Mouse (Mus musculus): ENCODE results near the gene Rab44. TPM values are rescaled to one million over a fixed set of nuclear protein-coding genes. Genes with fewer than 3 reads are reported as not detected.
"Not testable (repeated sequence)": the region's sequence is repeated elsewhere in the genome, so short reads cannot be mapped to it uniquely, and the experiment has no call there.

Rab44 gene
- polyA plus RNA-seq, 1 experiment from 2014 or later: 1.7 TPM

- not testable (repeated sequence) for H3K4me3 ChIP-seq (ENCODE audit: low read depth, low read length); ATAC-seq (ENCODE audit: low read depth); H3K4me1 ChIP-seq (ENCODE audit: control insufficient read depth, insufficient read depth, low read length); H3K9me3 ChIP-seq (ENCODE audit: control insufficient read depth, low read length); DNase-seq (ENCODE audit: low spot score); H3K4me2 ChIP-seq (ENCODE audit: low read depth, low read length); H3K27ac ChIP-seq (replicated peaks; ENCODE audit: low read depth, low read length); H3K27me3 ChIP-seq (replicated peaks; ENCODE audit: control insufficient read depth, insufficient read depth, low read length); H3K9ac ChIP-seq (ENCODE audit: low read depth, low read length); H3K36me3 ChIP-seq (ENCODE audit: control insufficient read depth, insufficient read depth, low read length)
- 78% methylated on average over 6 of the region's 6 CpGs for whole genome bisulfite sequencing
Observed at GRCm38 (mm10) chr17:29110356-29110755, 3.6 kb upstream of the Rab44 start.

GRCm38 (mm10) chr17:29111332-29111731, 2.6 kb upstream of the Rab44 start:
- 80% methylated on average over 5 of the region's 5 CpGs for WGBS
- ATAC-seq (ENCODE audit: low read depth) (no peak), DNase-seq (ENCODE audit: low spot score) (no peak)
- H3K36me3 ChIP-seq (ENCODE audit: control insufficient read depth, insufficient read depth, low read length): no peaks in the 10 kb centered on the region
- no peaks in the 10 kb centered on the region for H3K4me1 ChIP-seq (ENCODE audit: control insufficient read depth, insufficient read depth, low read length)
- no peaks in the 10 kb centered on the region for H3K27me3 ChIP-seq (replicated peaks; ENCODE audit: control insufficient read depth, insufficient read depth, low read length)
- no peak overlapping the region for H3K9ac ChIP-seq (ENCODE audit: low read depth, low read length)
- H3K4me3 ChIP-seq (ENCODE audit: low read depth, low read length): no peak overlapping the region
- H3K4me2 ChIP-seq (ENCODE audit: low read depth, low read length): no peak overlapping the region
- H3K9me3 ChIP-seq (ENCODE audit: control insufficient read depth, low read length): no peaks in the 10 kb centered on the region
- H3K27ac ChIP-seq (replicated peaks; ENCODE audit: low read depth, low read length): no peak overlapping the region

GRCm38 (mm10) chr17:29116023-29116422, 2.1 kb downstream of the Rab44 start:
- DNase-seq (ENCODE audit: low spot score) (no peak), ATAC-seq (ENCODE audit: low read depth) (no peak)
- Histone ChIP-seq H3K4me3 (ENCODE audit: low read depth, low read length) (no peak overlapping the region), H3K9me3 (ENCODE audit: control insufficient read depth, low read length) (no peaks in the 10 kb centered on the region), H3K27me3 (replicated peaks; ENCODE audit: control insufficient read depth, insufficient read depth, low read length) (no peaks in the 10 kb centered on the region), H3K4me1 (ENCODE audit: control insufficient read depth, insufficient read depth, low read length) (no peaks in the 10 kb centered on the region), H3K4me2 (ENCODE audit: low read depth, low read length) (no peak overlapping the region), H3K9ac (ENCODE audit: low read depth, low read length) (no peak overlapping the region), H3K36me3 (ENCODE audit: control insufficient read depth, insufficient read depth, low read length) (no peaks in the 10 kb centered on the region), H3K27ac (replicated peaks; ENCODE audit: low read depth, low read length) (no peak overlapping the region)
- WGBS: 62% methylated on average over 12 of the region's 12 CpGs

GRCm38 (mm10) chr17:29117006-29117648, 3.2 kb downstream of the Rab44 start:
- no peak for ATAC-seq (ENCODE audit: low read depth)
- Histone ChIP-seq H3K9me3 (ENCODE audit: control insufficient read depth, low read length) (no peaks in the 10 kb centered on the region), H3K4me3 (ENCODE audit: low read depth, low read length) (no peak overlapping the region), H3K27me3 (replicated peaks; ENCODE audit: control insufficient read depth, insufficient read depth, low read length) (no peaks in the 10 kb centered on the region), H3K36me3 (ENCODE audit: control insufficient read depth, insufficient read depth, low read length) (no peaks in the 10 kb centered on the region), H3K9ac (ENCODE audit: low read depth, low read length) (no peak overlapping the region), H3K4me2 (ENCODE audit: low read depth, low read length) (no peak overlapping the region), H3K4me1 (ENCODE audit: control insufficient read depth, insufficient read depth, low read length) (no peaks in the 10 kb centered on the region), H3K27ac (replicated peaks; ENCODE audit: low read depth, low read length) (no peak overlapping the region)
- DNase-seq (ENCODE audit: low spot score): no peak
- WGBS: 71% methylated on average over 8 of the region's 8 CpGs

- 37% methylated on average over 5 of the region's 5 CpGs for WGBS
- ATAC-seq (ENCODE audit: low read depth) (peak; percentile 83; the same call in 1 of the 2 replicates), DNase-seq (ENCODE audit: low spot score) (peak; percentile 84)
Observed at GRCm38 (mm10) chr17:29118057-29118456, 4.1 kb downstream of the Rab44 start.

GRCm38 (mm10) chr17:29120666-29121065, 6.7 kb downstream of the Rab44 start:
- no peak for ATAC-seq (ENCODE audit: low read depth)
- Histone ChIP-seq H3K9me3 (ENCODE audit: control insufficient read depth, low read length) (no peaks in the 10 kb centered on the region), H3K27ac (replicated peaks; ENCODE audit: low read depth, low read length) (no peak overlapping the region), H3K4me3 (ENCODE audit: low read depth, low read length) (no peak overlapping the region), H3K4me2 (ENCODE audit: low read depth, low read length) (no peak overlapping the region), H3K36me3 (ENCODE audit: control insufficient read depth, insufficient read depth, low read length) (no peaks in the 10 kb centered on the region), H3K4me1 (ENCODE audit: control insufficient read depth, insufficient read depth, low read length) (no peaks in the 10 kb centered on the region), H3K9ac (ENCODE audit: low read depth, low read length) (0 out of 2 replicates have a peak overlapping the region, but pooled peaks have one; percentile 14), H3K27me3 (replicated peaks; ENCODE audit: control insufficient read depth, insufficient read depth, low read length) (no peaks in the 10 kb centered on the region)
- DNase-seq (ENCODE audit: low spot score): no peak
- 52% methylated on average over 12 of the region's 12 CpGs for WGBS

More at GRCm38 (mm10) chr17:29118057-29118456, 4.1 kb downstream of the Rab44 start:
- Histone ChIP-seq H3K27me3 (replicated peaks; ENCODE audit: control insufficient read depth, insufficient read depth, low read length) (no peaks in the 10 kb centered on the region), H3K9me3 (ENCODE audit: control insufficient read depth, low read length) (no peaks in the 10 kb centered on the region), H3K4me1 (ENCODE audit: control insufficient read depth, insufficient read depth, low read length) (no peaks in the 10 kb centered on the region), H3K9ac (ENCODE audit: low read depth, low read length) (no peak overlapping the region), H3K36me3 (ENCODE audit: control insufficient read depth, insufficient read depth, low read length) (no peaks in the 10 kb centered on the region), H3K4me2 (ENCODE audit: low read depth, low read length) (no peak overlapping the region), H3K27ac (replicated peaks; ENCODE audit: low read depth, low read length) (no peak overlapping the region), H3K4me3 (ENCODE audit: low read depth, low read length) (no peak overlapping the region)

- WGBS: 63% methylated on average over 6 of the region's 6 CpGs
- no peak overlapping the region for H3K4me3 ChIP-seq (ENCODE audit: low read depth, low read length)
- H3K27me3 ChIP-seq (replicated peaks; ENCODE audit: control insufficient read depth, insufficient read depth, low read length): no peaks in the 10 kb centered on the region
- no peaks in the 10 kb centered on the region for H3K9me3 ChIP-seq (ENCODE audit: control insufficient read depth, low read length)
- ATAC-seq (ENCODE audit: low read depth) (no peak), DNase-seq (ENCODE audit: low spot score) (no peak)
- H3K4me2 ChIP-seq (ENCODE audit: low read depth, low read length): no peak overlapping the region
- no peaks in the 10 kb centered on the region for H3K4me1 ChIP-seq (ENCODE audit: control insufficient read depth, insufficient read depth, low read length)
- no peak overlapping the region for H3K27ac ChIP-seq (replicated peaks; ENCODE audit: low read depth, low read length)
- no peak overlapping the region for H3K9ac ChIP-seq (ENCODE audit: low read depth, low read length)
- H3K36me3 ChIP-seq (ENCODE audit: control insufficient read depth, insufficient read depth, low read length): no peaks in the 10 kb centered on the region
Observed at GRCm38 (mm10) chr17:29122817-29123216, 8.9 kb downstream of the Rab44 start.

GRCm38 (mm10) chr17:29123578-29124174, 9.7 kb downstream of the Rab44 start:
- peak; percentile 50; the same call in 1 of the 2 replicates for ATAC-seq (ENCODE audit: low read depth)
- H3K36me3 ChIP-seq (ENCODE audit: control insufficient read depth, insufficient read depth, low read length): no peaks in the 10 kb centered on the region
- no peak overlapping the region for H3K4me3 ChIP-seq (ENCODE audit: low read depth, low read length)
- peak; percentile 65 for DNase-seq (ENCODE audit: low spot score)
- H3K4me1 ChIP-seq (ENCODE audit: control insufficient read depth, insufficient read depth, low read length): no peaks in the 10 kb centered on the region
- no peak overlapping the region for H3K27ac ChIP-seq (replicated peaks; ENCODE audit: low read depth, low read length)
- H3K27me3 ChIP-seq (replicated peaks; ENCODE audit: control insufficient read depth, insufficient read depth, low read length): no peaks in the 10 kb centered on the region
- no peak overlapping the region for H3K9ac ChIP-seq (ENCODE audit: low read depth, low read length)
- WGBS: 55% methylated on average over 6 of the region's 6 CpGs
- no peaks in the 10 kb centered on the region for H3K9me3 ChIP-seq (ENCODE audit: control insufficient read depth, low read length)
- no peak overlapping the region for H3K4me2 ChIP-seq (ENCODE audit: low read depth, low read length)

- H3K4me2 ChIP-seq (ENCODE audit: low read depth, low read length): no peak overlapping the region
- no peaks in the 10 kb centered on the region for H3K4me1 ChIP-seq (ENCODE audit: control insufficient read depth, insufficient read depth, low read length)
- H3K27me3 ChIP-seq (replicated peaks; ENCODE audit: control insufficient read depth, insufficient read depth, low read length): no peaks in the 10 kb centered on the region
- H3K9ac ChIP-seq (ENCODE audit: low read depth, low read length): no peak overlapping the region
- DNase-seq (ENCODE audit: low spot score): no peak
- no peak overlapping the region for H3K27ac ChIP-seq (replicated peaks; ENCODE audit: low read depth, low read length)
- no peaks in the 10 kb centered on the region for H3K9me3 ChIP-seq (ENCODE audit: control insufficient read depth, low read length)
- ATAC-seq (ENCODE audit: low read depth): no peak
- 89% methylated on average over 3 of the region's 3 CpGs for WGBS
- no peaks in the 10 kb centered on the region for H3K36me3 ChIP-seq (ENCODE audit: control insufficient read depth, insufficient read depth, low read length)
- H3K4me3 ChIP-seq (ENCODE audit: low read depth, low read length): no peak overlapping the region
Observed at GRCm38 (mm10) chr17:29126561-29126960, 12.6 kb downstream of the Rab44 start.
